Mouse (Mus musculus) ES-Bruce4 (cell line): ENCODE data around the gene Slc39a11.

ENCODE experiments used
- CTCF ChIP-seq: IDR thresholded peaks from one replicate; pipeline ENCODE4 v1.8.1; 2011; ENCODE audit warnings: low read depth, low read length
- EP300 ChIP-seq: IDR thresholded peaks from 2 replicates; pipeline ENCODE4 v1.6.1; 2011; ENCODE audit warnings: low read depth, low read length; ENCODE audit not compliant: insufficient read depth
- POLR2A ChIP-seq: IDR thresholded peaks from one replicate; pipeline ENCODE4 v1.8.1; 2011; ENCODE audit warnings: low read length; ENCODE audit not compliant: insufficient read depth

- TF ChIP-seq CTCF, result no peak
- no peak for TF ChIP-seq POLR2A
- no peak for TF ChIP-seq EP300
Measured at GRCm38 (mm10) chr11:113674595-113674994, 24.7 kb upstream of the Slc39a11 start.
